Mouse (Mus musculus) thymus, adult 2 months (tissue): ENCODE results near the gene Larp7. TPM values are rescaled to one million over a fixed set of nuclear protein-coding genes. Genes with fewer than 3 reads are reported as not detected.
A peak's percentile ranks its signal among the peaks of the same experiment; 100 is the strongest.

Source experiments
- DNase-seq: peaks from one replicate; pipeline ENCODE4 v3.0.0; 2021
- H3K27ac ChIP-seq: fragments of 200-500 bp; 2 replicates; pipeline ENCODE4 v1.5.1; 2012; ENCODE audit warnings: low read length, control low read depth; ENCODE audit not compliant: control insufficient read depth, insufficient read depth
- H3K27me3 ChIP-seq: fragments of 200-500 bp; 2 replicates; pipeline ENCODE4 v1.6.1; 2012; ENCODE audit warnings: mild to moderate bottlenecking, low read length, moderate library complexity, mixed read lengths; ENCODE audit not compliant: control insufficient read depth, insufficient read depth
- H3K36me3 ChIP-seq: fragments of 200-500 bp; 2 replicates; pipeline ENCODE4 v1.6.1; 2012; ENCODE audit warnings: mild to moderate bottlenecking, low read length, moderate library complexity; ENCODE audit not compliant: control insufficient read depth, insufficient read depth
- H3K4me1 ChIP-seq: fragments of 200-500 bp; replicated peaks from 2 replicates; pipeline ENCODE4 v1.6.1; 2012; ENCODE audit warnings: low read length; ENCODE audit not compliant: control insufficient read depth, insufficient read depth
- H3K4me3 ChIP-seq: fragments of 200-500 bp; 2 replicates; pipeline ENCODE4 v1.5.1; 2012; ENCODE audit warnings: mild to moderate bottlenecking, low read length, control low read depth, moderate library complexity; ENCODE audit not compliant: control insufficient read depth, insufficient read depth
- CTCF ChIP-seq: fragments of 200-500 bp; IDR thresholded peaks from 2 replicates; pipeline ENCODE4 v1.5.1; 2012; ENCODE audit warnings: mild to moderate bottlenecking, control low read depth, low read length, moderate library complexity, borderline replicate concordance; ENCODE audit not compliant: control insufficient read depth, poor library complexity, insufficient read depth; ENCODE audit errors: extremely low read depth
- POLR2A ChIP-seq: fragments of 200-500 bp; IDR thresholded peaks from 2 replicates; pipeline ENCODE4 v1.6.1; 2012; ENCODE audit warnings: mild to moderate bottlenecking, low read length, control low read depth, moderate library complexity; ENCODE audit not compliant: control insufficient read depth, poor library complexity, insufficient read depth; ENCODE audit errors: extremely low read depth
- WGBS: fragments of 180-500 bp; shearing (Covaris S2); methylation state at CpG from one replicate; pipeline ENCODE4 v1.1.7; 2018; 5-methylcytosine and 5-hydroxymethylcytosine counted together
- polyA plus RNA-seq: library from polyadenylated mRNA; depleted of rRNA; stranded (reverse); fragments of >200 nt; gene quantifications from 2 replicates; pipeline ENCODE4 v1.2.3, GENCODE M21; 2012; rRNA removed

Larp7 gene
- 2.8 and 3.5 TPM in 2 replicates for polyA plus RNA-seq

DNA sequence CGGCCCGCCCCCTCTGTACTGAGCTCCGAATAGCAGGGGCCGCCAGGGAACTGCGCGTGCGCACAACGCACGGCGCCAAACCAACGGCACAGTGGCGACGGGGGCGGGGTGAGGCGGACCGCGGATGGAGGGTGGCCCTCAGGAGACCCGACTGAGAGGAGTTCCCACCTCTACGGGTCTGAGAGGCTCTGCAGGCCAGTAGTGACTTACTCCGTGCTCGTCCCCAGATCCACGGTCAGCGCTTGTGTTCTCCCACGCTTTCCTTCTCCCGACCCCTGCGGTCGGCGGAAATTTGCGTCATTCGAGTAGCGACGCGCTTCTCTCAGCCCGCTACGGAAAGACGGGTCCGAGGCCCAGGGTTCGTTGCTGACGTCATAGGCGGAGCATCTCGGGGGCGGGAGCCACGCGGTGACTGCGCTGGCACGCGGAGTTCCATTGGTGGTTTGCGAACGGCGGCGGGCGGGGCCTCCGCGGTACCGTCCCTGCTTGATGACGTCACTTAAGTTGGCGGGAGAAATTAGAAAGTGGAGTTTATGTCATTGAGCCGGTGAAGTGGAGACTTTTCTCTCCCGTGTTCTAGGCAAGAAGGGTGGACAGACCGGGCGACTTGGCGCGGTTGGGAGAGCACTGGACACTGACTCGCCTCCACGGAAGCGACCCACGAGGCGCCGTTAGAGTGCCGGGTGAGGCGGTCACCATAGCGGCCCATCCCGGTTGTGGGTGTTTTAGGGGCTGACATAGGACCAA, at the start of gene Larp7, which contains the start of gene Zgrf1:
Gene Larp7, minus strand, starts transcription at position 377 of the 747 bp plus-strand sequence.
Gene Zgrf1, plus strand, starts transcription at position 517 of the 747 bp plus-strand sequence.
- no peaks in the 10 kb centered on the region for H3K36me3 ChIP-seq
- TF ChIP-seq POLR2A = peak; percentile 48; the same call in 1 of the 2 replicates
- peak; percentile 74 for TF ChIP-seq CTCF
- peak within 1 kb of the TSS; percentile 91 for H3K4me3 ChIP-seq
- under 1% methylated on average over 73 of the region's 73 CpGs for WGBS
- peak; percentile 98 for DNase-seq
- H3K27me3 ChIP-seq = no peaks in the 10 kb centered on the region
- H3K4me1 ChIP-seq = peaks cover 2% of the 10 kb centered on the region
- peak within 1 kb of the TSS; percentile 90 for H3K27ac ChIP-seq

GRCm38 (mm10) chr3:127597136-127597535, 44.0 kb upstream of the Larp7 start:
- H3K4me3 ChIP-seq = no peak overlapping the region
- H3K36me3 ChIP-seq = peaks cover 9% of the 10 kb centered on the region
- 95% methylated on average over 1 of the region's 1 CpGs for WGBS
- no peaks in the 10 kb centered on the region for H3K27me3 ChIP-seq
- no peak for DNase-seq
- no peaks in the 10 kb centered on the region for H3K4me1 ChIP-seq
- TF ChIP-seq CTCF (no peak), POLR2A (no peak)
- H3K27ac ChIP-seq = no peak overlapping the region

- Histone ChIP-seq H3K4me1 (no peaks in the 10 kb centered on the region), H3K36me3 (no peaks in the 10 kb centered on the region)
- DNase-seq = peak; percentile 68
Measured at GRCm38 (mm10) chr3:127572557-127572956, 19.4 kb upstream of the Larp7 start.

GRCm38 (mm10) chr3:127565129-127565528, 12.0 kb upstream of the Larp7 start:
- Histone ChIP-seq H3K27me3 (no peaks in the 10 kb centered on the region), H3K4me3 (no peak overlapping the region), H3K27ac (no peak overlapping the region), H3K4me1 (no peaks in the 10 kb centered on the region), H3K36me3 (peaks cover 12% of the 10 kb centered on the region)
- WGBS = 87% methylated on average over 3 of the region's 3 CpGs
- no peak for DNase-seq
- TF ChIP-seq POLR2A = no peak

More at GRCm38 (mm10) chr3:127572557-127572956, 19.4 kb upstream of the Larp7 start:
- Histone ChIP-seq H3K4me3 (no peak overlapping the region), H3K27ac (no peak overlapping the region), H3K27me3 (no peaks in the 10 kb centered on the region)
- 55% methylated on average over 4 of the region's 4 CpGs for WGBS
- TF ChIP-seq CTCF (no peak), POLR2A (no peak)

DNA sequence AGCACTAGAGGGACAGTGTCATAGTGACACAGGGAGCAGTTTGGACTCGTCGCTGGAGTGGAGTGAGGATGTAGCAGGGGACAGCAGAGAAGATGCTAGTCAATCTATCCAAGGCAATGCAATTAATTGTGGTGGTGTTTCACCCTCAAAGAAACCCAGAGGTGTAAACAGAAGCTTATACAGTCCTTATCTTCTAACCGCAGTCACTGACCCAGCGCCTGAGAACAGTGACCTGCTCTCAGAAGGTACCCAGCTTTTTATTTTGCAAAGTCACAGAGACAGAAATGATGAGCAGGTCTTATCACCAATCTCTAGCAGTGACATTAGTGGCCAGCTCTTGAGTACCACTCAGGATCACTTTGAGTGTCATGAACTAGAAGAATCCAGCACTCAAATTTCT, 9.8 kb upstream of the Larp7 start:
- H3K4me1 ChIP-seq = no peaks in the 10 kb centered on the region
- no peak overlapping the region for H3K4me3 ChIP-seq
- no peaks in the 10 kb centered on the region for H3K27me3 ChIP-seq
- DNase-seq = no peak
- no peak overlapping the region for H3K27ac ChIP-seq
- H3K36me3 ChIP-seq = peaks cover 12% of the 10 kb centered on the region
- TF ChIP-seq POLR2A (no peak), CTCF (no peak)
- WGBS = 95% methylated on average over 4 of the region's 4 CpGs

DNA sequence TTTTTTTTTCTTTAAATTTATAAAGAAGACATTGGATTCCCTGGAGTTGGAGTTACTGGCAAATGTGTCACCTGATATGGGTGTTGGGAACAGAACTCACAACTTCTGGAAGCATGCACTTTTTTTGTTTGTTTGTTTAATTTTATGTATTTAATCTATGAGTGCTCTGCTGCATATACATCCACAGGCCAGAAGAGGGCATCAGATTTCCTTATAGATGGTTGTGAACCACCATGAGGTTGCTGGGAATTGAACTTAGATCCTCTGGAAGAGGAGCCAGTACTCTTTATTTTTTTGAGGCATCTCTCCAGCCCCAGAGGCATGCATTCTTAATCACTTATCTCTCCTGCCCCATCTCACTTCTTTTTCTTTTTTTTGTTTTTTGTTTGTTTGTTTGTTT, 5.1 kb upstream of the Larp7 start:
- no peak overlapping the region for H3K27ac ChIP-seq
- no peak overlapping the region for H3K4me3 ChIP-seq
- peaks cover 12% of the 10 kb centered on the region for H3K36me3 ChIP-seq
- no peak for DNase-seq
- no peak for TF ChIP-seq POLR2A
- TF ChIP-seq CTCF = no peak
- H3K4me1 ChIP-seq = no peaks in the 10 kb centered on the region
- no peaks in the 10 kb centered on the region for H3K27me3 ChIP-seq
